Mouse (Mus musculus) lung, postnatal 25 days (tissue): ENCODE measurements at regions not wholly inside any gene's neighbourhood (a gene's known extent, or its start where the extent isn't known, plus 50 kb on each side); places are given as distances from the start of the nearest gene placed in this dataset.

Source experiments
- DNase-seq: peaks from one replicate; pipeline ENCODE4 v3.0.0; 2022; ENCODE audit warnings: low spot score

DNA sequence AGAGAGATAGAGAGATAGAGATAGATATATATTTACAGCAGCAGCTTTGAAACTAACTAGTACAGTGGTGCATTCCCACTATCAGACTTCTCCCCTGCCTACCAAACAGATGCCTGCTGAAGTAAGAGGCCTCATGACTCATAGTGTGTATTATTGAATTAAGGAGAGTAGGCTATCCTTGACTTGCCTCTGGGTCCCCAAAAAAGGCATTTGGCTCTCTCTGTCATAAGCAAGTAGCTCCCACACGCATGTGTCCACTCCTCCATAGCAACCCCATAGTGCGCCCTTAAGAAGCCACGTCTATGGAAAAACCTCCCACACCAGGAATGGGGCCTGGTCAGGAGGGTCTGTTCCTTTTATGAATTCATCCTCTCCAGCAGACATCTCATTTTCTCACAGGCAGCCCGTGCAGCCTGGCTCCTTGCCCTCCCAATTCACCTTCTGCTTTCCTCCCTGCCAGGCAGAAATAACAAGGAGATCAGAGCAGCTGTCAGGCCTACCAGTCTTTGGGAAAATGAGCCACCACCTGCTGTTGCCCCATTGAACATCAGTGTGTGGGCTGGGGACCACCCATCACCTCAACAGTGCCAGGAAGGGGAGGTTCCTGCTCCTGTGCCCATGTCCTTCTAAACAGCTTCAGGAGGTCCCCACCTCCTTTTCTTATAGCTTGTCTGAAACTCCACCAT lies 208.5 kb upstream of the Mocs1 start:
- DNase-seq: no peak

DNA sequence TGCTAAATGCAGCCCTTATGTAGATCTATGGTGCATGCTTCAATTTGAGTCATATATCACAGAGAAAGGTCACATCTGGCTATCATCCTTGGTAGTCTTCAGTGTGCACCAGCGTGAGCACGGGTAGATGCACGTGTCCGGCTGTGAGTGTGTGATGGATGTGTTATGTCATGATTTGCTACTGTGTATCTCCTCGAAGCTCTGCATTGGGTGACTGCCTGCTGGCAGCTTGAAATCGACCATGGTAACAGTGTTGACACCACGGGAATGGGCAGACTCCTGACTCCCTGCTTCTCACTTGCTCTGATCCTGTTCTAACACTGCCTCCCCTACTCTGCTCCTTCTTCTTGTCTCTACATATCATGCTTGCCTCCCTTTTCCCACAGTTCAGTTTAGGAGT lies 204.9 kb upstream of the Mocs1 start:
- no peak for DNase-seq

GRCm38 (mm10) chr17:49223651-49224050 lies 204.5 kb upstream of the Mocs1 start:
- DNase-seq: no peak

GRCm38 (mm10) chr17:49225255-49226015 lies 202.7 kb upstream of the Mocs1 start:
- DNase-seq: no peak

DNA sequence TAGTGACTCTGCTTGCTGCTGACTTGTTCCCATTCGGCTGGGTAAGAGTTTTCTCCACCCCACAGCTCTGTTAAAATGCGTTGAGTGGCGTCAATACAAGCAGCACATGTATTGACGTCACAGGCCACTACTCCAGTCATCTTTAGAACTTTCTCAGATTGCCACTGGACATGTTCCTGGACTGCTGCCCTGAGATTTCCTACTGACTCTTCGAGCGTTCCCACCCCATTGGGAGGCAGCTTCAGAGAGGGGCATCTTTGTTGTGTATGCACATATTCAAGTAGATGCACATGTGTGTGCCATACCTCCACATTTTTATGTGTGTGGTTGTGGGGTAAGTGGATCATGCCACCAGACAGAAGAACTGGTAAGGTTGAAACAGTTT lies 202.2 kb upstream of the Mocs1 start:
- DNase-seq: no peak

DNA sequence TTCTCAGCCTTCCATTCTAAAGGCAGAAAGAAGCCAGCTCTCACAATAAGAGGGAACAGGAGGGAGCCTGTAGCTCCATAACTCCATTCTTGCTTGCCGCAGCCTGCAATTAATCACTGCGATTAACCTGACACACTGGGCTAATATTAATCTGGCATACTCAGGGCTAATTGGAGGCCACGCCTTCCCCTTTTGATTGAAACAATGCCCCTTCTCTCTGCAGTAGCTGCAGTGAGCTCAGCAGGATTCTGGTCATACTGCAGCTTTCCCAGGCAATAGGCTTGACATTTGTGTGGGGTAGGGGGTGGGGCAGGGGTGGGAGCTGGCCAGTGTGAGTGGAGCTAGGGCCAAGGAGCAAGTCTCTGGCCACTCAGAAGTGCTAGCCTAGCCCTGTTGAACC lies 196.9 kb upstream of the Mocs1 start:
- no peak for DNase-seq

DNA sequence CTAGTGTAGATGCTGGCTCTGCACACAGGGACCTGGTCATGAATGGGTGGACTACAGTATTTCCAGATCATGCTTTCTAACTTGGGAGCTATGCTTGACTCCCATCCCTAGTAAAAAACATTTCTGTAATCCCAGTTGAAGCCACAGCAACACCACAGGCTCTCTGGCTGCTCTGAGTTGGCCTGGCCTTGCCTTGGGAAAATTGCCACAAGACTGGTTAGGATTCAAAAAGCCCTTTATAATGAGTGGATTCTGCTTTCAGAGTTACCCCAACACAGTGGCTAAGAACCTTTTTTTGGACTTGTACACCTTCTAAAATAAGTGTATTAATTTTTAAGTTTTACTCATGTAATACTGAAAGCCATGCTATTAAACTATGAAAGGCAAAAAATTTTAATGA lies 188.1 kb upstream of the Mocs1 start:
- DNase-seq: no peak

GRCm38 (mm10) chr17:49243419-49243818 lies 184.7 kb upstream of the Mocs1 start:
- DNase-seq: peak; percentile 9

DNA sequence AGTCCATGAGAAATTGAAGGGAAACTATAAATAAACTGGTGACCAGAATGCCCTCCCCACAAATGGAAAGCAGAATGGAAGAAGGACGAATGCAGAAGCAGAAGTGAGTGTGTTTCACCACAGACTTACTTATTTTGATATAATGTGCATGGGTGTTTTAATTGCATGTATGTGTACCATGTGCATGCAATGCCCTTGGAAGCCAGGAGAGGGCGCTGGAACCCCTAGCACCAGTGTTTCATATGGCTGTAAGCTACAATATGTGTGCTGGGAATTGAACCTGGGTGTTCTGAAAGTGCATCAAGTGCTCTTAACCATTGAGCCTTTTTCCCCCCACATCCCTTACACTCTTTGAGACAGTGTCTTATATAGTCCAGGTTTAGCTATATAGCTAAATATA lies 183.1 kb upstream of the Mocs1 start:
- DNase-seq: no peak

GRCm38 (mm10) chr17:49247215-49247614 lies 180.9 kb upstream of the Mocs1 start:
- DNase-seq: no peak

- no peak for DNase-seq
These were observed 177.2 kb upstream of the Mocs1 start for GRCm38 (mm10) chr17:49250726-49251537.

GRCm38 (mm10) chr17:49252271-49252670 lies 175.9 kb upstream of the Mocs1 start:
- no peak for DNase-seq

GRCm38 (mm10) chr17:49258496-49258895 lies 169.7 kb upstream of the Mocs1 start:
- no peak for DNase-seq

DNA sequence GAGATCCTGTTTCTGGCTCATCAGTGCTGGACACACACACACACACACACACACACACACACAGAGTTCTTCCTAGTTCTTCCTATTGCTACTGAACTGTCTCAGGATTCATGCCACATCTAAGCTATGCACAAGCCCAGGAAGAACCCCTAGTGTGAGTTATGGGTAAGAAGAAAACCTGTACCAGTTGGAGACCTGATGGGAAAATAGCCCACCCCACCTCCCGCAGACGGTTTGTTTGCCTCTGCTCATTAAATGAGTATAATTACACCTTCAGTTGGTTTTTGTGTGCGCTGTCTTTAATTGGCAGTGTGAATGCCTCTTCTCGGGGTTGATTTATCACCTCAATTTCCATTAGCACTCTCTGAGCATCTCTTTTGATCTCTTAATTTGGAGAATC lies 165.8 kb upstream of the Mocs1 start:
- no peak for DNase-seq

- no peak for DNase-seq
These were observed 161.8 kb upstream of the Mocs1 start for GRCm38 (mm10) chr17:49266343-49266742.

GRCm38 (mm10) chr17:49269943-49270342 lies 158.2 kb upstream of the Mocs1 start:
- no peak for DNase-seq

DNA sequence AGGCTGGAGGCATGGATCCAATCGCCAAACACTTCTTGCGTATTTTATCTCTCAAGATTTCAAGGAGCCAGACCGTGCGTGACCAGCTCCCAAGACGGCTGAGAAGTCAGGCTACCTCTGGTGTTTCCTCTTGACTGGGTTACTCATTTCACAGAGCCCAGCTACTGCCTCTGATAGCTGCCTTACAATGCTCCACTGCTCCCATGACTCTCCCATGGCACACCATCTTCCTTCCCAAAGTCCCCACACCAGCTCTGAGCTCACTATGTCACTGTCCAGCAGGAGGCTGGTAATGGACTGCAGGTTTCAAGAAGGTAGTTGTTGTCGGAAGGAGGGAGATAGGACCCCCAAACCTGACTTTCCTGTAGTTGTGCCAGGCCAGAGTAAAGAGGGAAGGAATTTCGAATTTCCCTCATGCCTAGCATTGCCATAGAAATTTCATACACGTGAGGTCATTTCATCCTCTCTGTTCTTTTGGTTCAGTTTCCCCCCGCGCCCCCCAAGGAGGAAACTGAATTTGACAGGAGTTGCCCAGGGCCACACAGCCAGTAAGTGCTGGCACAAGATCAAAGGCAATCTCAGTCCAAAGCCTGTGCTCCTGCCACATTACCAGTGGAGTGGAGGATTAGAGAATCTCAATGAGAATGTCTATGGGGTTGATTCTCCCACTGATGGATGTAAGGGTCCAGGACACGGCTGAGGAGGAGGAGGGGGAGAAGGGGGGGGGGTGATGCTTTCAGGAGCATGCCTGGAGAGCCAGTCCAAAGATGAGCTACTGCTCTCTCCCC lies 155.3 kb upstream of the Mocs1 start:
- no peak for DNase-seq

- no peak for DNase-seq
These were observed 153.2 kb upstream of the Mocs1 start for GRCm38 (mm10) chr17:49274936-49275335.

DNA sequence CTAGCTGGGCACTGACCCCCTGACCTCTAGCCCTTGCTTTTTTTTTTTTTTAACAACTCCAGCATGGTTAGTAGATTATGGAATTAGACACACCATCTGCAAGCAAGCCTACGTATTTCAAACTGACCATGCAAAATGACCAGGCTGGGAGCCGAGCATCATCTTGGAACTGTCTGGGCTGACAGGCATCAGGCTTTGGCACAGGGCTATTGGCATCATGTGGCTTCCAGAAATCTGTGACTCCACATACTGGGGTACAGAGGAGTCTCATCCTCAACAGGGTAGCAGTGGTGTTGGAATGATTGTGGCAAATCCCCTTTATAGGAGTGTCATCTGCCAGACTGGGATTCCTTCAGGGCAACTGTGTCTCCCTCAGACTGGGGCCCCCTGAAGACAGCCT lies 152.7 kb upstream of the Mocs1 start:
- DNase-seq: no peak

- DNase-seq: no peak
These were observed 152.2 kb upstream of the Mocs1 start for GRCm38 (mm10) chr17:49275916-49276315.

- no peak for DNase-seq
These were observed 149.6 kb upstream of the Mocs1 start for GRCm38 (mm10) chr17:49278541-49278940.
